Mouse (Mus musculus) embryo, embryonic 10.5 days (tissue): ENCODE results near the gene Tmem50a.

Source experiments
- DNase-seq: peaks from one replicate; pipeline ENCODE4 v3.0.0-alpha.2; 2015; ENCODE audit warnings: low spot score

Tmem50a gene

DNA sequence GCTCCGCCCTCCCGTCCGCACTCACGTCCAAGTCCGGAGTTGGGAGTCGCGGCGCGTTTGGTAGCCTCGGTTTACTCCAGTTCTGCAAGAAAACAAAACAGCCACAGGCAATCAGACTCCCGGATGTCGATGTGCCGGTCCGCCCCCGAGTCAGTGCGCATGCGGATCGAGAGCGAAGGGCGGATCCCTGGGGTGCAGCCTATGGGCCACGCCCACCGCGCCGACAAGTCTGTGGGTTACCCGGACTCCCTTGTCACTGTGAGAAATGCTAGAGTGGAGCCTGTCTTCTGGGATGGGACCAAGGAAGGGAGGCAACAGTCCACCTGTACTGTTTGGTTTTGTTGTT is at the start of gene Tmem50a:
TSS of gene Tmem50a (minus strand) at position 161 of the 346 bp plus-strand sequence.
- DNase-seq = peak; percentile 95

DNA sequence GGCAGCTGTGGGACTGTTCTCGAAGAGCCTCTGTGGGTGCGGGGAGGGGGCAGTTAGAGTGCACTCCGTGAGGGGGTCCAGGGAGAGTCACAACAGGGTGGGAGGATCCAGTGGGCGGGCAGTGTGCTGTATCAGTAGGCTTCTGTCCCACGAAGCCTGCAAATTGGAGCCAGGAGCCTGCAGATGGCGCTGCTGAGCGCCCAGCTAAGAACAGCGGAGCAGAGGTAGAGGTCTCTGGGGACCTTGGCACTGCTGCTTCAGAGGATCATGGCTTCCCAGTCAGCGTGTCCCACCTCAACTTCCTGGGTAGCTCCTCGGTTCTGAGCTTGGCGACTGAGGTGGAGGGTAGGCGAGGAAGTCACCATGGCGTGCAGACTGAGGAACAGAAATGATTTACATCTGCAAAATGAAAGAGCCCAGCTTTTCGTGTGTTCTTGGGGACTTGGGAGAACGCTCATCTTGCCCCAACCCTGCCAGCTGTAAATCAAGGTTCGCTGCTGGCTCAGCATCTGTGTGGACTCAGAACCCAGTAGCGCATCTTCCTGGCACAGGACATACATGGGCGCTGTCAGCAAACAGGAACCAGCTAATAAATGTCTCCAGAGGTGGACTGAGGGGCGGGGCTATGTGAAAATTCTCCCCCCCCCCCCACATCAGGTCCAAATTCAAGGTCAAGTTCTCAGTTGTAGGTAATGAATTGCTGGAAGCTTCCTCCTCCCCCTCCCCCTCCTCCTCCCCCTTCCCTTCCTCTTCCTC is 48.4 kb upstream of the Tmem50a start:
- DNase-seq = peak; percentile 81

DNA sequence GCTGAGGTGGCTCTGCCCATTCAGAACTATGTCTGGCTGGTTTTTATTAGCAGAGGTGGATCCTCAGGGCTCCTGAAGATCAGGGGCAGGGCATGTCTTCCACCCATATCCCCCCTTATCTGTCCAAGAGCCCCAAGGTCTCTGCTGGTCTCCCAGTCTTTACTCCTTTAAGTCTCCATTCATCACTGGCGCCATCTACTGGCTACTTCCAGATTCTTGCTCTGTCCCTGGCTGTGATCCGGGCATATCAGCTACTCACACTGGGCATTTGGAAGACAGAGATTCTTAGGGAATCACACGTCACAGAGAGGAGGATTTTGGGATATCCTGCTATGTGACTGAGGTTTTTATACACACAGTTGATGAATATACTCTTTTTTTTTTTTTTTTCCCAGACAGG is 41.5 kb upstream of the Tmem50a start:
- peak; percentile 78 for DNase-seq

DNA sequence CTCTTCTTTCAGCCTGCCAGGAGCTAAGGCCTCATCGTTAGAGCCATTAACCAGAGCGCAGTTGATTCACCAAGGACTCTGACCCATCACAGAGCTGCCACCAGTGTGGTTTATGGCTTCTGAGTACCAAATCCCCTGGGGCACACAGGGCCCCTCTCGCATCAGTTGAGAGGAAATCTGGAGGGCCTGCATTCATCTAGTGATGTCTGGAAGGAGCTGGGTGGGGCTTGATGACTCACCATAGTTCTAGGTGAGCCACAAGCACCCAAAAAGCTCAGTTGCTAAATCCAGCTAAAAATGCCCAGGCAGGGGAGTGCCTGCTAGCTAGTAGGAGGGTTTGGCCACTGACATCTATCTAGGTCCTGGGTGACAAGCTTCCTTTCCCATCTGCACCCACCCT is 41.0 kb upstream of the Tmem50a start:
- DNase-seq = no peak

DNA sequence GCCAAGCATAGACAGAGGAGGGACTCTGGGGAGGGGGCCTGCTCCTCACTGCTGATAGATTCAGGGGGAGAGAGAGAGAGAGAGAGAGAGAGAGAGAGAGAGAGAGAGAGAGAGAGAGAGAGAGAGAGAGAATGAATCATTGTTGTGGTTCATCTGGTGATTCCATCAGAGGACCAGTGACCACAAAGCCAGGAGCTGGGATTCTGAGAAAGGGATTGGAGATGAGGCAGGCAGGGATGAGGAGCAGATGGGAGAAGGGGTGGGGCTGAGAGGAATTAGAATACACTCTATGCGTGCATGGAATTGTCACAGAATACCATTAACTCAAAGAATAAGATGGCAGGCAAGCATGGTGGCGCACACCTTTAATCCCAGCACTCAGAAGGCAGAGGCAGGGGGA is 40.4 kb upstream of the Tmem50a start:
- no peak for DNase-seq

DNA sequence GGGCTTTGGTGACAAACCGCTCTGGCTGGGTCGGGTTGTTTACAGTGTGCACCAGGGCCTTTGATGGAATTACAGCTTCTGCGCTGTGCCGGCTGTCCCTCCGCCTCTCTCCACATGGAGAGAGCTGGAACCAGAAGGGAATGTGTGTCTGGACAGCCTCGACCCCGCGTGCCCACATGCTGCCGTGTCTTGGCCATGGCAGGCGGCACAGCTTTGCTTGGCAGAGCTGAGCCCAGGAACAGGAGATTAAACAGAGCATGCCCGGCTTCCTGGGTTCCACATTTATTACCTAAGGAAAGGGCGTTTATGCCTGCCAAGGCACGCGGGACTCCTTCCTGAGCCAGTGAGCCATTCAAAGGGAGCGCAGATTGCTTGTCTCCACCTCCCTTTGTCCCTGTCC is 39.6 kb upstream of the Tmem50a start:
- DNase-seq = no peak

DNA sequence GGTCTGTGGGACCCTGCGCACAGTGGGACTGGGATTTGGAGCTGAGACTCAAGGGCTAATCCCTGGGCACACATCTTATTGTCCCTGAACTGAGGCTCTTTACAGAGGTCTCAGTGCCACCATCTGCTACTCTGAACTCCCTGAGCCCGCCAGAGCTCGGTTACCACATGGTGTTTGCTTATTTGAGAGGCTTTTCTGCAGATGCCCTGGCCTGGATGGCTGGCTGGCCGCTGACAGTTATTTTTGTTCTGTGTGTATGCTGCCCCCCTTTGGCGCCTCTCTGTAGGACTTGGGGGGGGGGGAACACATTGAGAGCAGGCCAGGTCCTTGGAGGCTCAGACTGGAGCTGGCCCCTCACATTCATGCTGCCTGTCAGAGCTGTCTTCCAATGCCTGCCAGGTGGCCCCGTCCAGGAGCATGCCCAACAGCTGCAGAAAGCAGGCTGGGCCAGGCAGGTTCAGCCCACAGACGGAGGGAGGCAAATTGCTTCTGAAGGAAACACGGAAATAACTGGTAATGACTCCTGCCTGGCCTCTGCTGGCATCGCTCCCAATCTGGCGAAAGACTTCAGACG is 35.8 kb upstream of the Tmem50a start:
- peak; percentile 75 for DNase-seq

DNA sequence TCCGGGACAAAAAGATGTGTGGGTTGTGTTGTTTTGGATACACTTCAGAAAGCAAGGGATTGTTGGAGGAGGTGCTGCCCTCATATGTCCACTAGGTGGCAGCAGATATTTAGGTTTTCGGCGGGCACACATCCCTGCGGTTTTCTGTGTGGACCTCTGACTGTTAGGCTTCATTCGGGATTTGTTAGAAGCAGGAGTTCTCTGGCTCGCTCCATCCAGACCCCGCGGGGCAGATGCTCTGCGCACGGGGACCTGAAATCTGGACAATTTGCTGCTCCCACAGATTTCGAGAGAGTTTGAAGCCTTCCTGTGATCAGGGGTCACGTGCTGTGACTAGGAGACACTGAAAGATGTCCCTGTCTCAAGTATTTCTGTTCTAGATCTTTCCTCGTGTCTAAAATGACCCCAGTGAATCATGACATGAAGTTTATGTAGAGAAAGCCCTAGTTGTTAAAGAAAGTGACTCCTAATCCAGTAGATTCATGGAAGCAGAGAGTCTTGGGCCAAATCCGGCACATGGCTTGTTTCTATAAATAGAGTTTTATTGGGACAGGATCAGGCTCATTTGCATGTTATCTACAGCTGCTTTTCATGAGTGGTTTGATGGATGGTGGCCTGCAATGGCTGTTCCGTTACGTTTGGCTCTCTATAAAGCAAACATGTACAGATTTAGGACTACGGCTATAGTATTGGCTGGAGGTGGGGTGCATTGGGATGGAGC is 31.4 kb upstream of the Tmem50a start:
- peak; percentile 92 for DNase-seq

DNA sequence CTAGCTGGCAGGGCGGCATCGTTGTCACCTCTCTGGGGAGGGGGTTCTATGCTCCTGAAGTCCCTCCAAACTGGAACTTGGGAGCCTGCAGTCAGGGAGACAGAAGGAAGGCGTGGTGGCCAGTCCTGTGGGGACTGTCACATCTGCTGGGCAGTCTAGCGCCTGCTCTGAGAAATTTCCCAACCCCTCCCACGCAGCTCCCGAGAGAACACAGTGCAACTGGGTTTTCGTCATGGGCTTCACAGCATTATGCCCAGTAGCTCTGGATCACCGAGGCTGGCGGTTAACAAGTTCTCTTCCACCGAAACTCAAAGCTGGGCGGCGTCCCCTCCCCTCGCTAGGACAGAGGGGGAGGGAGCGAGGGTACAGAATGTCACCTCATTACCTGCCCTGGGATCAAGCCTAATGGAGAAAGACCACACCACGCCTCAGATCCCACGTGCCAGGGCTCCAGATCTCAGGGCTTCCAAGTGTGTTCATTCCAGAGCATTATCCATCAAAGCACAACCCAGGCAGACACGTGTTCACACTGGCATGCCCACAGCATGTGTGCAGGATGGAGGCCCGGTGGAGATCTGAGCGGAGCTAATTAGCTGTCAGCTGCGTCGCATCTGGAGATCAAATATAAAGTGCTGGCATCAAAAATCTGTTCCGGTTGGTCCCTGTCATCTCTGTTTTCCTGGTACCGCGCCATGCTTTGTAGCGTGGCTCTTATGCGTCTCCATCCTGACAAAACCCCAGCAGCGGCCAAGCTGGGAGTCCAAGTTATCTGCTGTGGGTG is 29.1 kb upstream of the Tmem50a start:
- no peak for DNase-seq

DNA sequence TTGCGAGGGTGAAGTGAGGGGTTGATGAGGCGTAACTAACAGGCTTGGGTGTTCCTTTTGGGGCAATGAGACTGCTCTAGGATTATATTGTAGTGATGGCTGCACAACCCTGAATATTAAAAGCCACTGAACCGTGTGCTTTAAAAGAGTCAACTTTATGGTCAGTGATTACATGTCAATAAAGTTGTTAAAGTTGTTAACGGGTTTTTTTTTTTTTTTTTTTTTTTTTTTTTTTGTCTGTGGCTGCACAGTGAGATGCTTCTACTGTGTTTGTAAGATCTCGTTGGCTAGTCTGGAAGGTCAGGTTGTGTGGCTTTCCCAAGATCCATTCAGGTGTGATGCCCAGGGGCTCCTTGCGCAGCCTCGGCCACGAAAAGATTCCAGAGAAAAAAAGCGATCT is 25.1 kb upstream of the Tmem50a start:
- DNase-seq = no peak

DNA sequence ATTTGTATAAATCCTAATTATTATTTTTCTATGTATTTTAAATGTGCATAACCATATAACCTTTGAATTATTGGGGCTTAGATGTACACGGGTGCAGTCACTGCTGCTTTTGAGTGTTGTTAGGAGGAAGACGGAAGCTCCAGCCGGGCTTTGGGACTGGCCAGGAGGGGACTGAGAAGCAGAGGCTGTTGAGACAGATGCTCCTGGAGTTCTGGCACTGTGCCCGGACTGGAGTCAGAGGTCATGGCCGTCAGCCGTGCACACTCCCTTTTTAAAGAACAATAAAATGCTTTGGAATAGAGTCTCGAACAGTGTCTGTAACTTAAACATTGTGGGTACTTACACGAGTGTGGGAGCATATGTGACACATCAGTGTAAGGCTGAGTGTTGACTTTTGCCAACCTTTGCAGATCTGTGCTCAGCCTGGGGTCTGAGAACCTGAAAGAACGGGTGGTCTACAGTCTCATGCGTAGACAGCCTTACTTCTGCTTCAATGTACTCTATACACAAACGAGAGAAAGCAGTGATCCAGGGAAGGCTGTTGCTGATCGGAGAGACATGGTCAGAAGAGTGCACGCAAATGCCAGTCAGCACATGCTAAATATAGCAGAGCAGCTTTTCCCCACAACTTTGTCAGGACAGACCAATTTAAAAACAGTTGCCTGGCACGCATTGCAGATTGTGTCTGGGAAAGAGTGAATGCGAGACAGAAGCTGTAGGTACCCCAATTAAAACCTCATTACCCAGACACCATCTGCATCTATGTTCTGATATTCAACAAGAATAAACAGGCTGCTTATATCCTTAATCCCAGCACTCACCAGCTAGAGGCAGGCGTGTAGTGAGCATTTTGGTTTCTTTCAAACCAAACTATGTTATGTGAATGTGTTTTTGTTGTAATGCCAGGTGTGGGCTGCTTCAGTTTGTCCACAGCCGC is 22.7 kb upstream of the Tmem50a start:
- no peak for DNase-seq

DNA sequence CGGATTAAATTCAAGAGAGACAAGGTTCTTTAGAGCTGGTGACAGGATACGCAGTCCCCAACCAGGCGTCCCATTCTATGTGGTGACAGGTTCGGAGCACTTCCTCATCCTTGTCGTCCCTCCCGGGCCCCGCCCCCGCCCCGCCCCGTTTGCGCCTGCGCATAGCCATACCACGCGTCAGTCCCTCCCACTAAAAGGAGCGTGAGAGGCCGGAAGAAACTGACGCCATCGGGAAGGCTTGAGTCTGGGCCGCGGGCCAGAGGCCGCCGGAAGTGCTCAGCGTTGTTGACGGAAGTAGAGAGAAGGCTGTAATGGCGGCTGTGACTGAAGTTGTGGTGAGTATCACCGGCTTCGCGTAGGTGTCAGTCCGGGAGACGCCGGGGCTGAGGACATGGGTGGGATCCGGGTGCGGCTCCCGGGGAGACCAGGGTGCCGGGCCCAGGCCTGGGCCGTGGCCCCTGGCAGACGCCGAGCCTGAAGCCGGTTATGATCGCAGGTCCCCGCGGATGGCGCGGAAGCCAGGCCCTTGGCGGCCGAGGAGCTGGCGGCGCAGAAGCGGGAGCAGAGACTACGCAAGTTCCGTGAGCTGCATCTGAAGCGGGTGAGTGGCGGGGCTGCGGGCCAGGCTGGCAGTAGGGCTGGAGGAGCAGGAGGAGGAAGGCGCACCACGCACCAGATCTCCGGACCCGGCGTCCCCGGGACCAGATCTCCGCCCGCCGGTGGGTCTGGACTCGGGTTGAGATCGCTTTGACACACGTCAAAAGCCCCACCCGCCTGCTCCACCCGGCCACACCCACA is 16.1 kb upstream of the Tmem50a start, which contains the start of gene Syf2:
TSS of gene Syf2 (plus strand) at position 215 of the 798 bp plus-strand sequence.
- peak; percentile 97 for DNase-seq

DNA sequence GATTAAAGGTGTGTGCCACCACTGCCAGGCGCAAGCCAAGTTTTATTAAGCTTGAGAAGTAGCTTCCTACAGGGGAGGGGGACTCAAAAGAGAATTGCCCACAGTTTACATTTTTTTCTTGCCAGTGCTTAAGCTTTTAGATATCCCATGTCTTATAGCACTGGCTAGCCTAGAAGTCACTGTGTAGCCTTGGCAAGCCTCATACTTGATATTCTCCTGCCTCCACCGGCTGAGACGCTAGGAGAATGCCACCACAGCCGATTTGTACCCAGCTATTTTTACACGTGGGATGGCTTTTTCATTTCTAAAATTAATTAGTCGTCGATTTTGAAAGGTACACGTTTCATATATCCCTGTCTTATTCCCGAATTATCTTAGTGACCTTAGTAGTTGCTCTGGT is 15.4 kb upstream of the Tmem50a start:
- DNase-seq = no peak

DNA sequence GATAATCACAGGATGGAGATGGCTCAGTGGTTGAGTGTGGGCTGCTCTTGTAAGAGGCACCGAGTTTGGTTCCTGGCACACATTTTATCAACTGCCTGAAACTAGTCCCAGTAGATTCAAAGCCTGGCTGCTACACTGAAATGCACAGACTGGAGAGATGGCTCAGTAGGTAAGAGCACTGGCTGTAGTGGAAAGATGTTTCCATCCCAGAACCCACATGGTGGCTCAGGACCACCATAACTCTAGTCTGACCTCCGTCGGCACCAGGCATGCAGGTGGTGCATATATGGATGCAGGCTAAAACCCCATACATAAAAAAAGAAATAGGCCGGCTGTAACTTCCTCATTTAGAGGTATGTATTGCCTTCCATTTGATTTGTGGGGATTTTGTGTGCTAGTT is 14.7 kb upstream of the Tmem50a start:
- no peak for DNase-seq

DNA sequence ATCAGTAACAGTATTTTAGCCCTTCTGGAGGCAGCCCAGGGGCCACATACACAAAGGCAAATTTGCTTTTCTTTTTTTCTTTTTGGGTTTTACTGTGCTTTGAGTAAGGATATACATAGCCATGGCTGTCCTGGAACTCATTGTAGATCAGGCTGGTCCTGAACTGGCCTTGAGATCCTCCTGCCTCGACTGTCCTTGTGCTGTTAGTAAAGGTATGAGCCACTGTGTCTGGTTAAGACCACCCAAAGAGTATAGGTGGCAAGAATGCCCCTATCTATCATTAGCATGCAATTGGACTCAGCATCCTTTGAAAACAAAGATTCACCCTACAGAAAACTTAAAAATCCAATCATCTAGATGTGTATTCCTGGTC is 13.6 kb upstream of the Tmem50a start:
- no peak for DNase-seq

DNA sequence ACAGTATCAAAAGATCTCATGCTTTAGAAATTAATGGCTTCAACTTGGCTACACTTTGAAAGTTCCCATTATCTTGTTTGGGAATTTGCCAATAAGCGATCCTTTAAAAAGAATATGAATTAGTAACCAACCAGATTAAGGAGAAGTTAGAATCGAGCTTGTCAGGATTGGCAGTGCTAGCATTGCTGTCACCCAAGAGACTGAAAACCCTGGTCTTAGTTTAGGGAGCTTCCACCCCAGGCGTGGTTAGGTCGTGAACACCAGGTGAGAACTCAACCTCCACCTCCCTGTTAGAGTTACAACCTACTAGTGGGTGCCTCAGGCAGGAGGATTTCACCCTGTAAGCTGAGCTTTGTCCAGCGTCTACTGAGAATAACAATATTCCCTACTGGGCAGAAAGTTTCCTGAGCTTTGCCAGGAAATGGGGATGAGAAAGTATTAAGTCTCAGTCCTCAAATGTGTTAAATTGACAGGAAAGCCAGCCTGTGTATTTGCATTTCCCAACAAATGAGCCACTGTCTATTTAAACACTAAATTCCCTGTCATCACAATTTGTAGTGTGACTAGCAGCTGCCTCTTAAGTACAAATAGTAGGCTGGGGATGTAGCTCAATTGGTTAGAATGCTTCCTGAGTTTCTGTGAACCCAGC is 13.1 kb upstream of the Tmem50a start:
- no peak for DNase-seq

DNA sequence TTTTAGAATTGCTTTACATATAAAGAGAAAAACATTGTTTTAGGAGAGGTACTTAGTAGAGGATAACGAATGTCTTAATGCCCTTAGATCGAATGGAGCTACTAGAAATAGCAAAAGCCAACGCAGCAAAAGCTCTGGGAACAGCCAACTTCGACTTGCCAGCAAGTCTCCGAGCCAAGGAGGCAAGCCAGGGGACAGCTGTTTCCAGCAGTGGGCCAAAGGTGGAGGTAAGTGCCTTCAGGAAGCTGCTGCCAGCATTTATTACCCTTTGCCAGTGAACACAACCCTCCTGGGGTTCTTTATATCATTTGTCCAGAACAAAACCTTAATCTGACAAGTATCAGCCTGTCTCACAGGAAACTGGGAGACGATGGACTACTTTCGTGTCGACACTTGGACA is 10.4 kb upstream of the Tmem50a start:
- no peak for DNase-seq

DNA sequence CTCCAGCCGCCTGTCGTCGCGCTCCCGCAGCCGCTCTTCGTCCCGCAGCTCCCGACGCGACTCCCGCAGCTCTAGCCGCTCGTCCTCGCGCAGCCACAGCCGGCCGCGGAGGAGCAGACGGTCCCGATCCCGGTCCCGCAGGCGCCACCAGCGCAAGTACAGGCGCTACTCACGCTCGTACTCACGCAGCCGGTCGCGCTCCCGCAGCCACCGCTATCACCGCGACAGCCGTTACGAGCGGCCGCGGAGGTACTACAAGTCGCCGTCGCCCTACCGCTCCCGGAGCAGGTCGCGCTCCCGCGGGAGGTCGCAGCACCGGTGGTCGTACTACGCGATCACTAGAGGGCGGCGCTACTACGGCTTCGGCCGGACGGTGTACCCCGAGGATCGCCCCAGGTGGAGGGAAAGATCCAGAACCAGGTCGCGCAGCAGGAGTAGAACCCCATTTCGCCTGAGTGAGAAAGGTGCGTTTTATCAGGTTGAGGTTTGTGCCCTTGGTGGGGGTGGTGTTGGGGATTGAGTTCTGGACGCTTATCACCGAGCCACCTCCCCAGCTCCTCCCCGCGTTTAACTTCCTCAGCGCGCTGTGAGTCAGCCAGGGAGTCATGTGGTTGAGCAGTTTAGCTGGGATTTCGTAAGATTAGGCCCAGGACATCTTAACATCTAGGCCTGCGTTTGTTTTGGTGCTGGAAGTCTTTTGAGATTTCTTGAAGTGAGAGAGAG is 9.4 kb upstream of the Tmem50a start:
- DNase-seq = peak; percentile 65

DNA sequence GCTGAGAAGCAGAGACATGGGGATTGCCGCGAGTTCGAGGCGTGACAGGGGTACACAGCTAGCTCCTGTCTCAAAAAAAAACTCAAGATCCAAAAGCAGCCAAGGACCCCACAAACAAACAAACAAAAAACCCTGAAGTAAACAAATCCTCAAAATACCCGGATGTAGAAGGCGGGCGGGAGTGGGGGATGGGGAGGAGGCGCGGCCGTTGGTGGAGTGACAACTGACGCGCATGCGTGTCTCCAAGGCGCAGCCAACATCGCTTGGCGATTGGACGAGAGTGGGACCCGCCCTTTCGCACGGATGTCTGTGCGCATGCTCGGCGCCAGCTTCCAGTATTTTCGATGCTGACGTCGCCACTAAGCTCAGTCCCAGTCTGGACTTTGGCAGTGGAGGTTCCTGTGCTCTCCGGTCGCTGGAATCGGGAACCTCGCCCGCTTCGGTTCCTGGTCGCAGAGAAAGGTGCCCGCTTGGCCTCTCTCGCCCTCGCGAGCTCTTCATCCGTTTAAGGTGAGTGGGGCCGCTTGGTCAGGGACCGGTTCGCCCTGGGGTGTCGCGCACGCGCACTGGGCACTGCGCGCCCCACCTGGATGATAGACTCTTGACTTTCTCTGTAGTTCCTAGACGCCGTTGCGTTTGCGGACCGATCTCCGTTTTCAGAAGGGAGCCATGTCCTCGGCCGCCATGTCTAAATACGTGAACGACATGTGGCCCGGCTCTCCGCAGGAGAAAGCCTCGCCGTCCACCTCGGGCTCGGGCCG is 8.6 kb upstream of the Tmem50a start, which contains the start of gene Rsrp1:
TSS of gene Rsrp1 (plus strand) at position 335 of the 761 bp plus-strand sequence.
- peak; percentile 99 for DNase-seq
